Mouse (Mus musculus) cerebellum, adult 9-11 months (tissue): ENCODE data around the gene Bcar1.
A peak's percentile ranks its signal among the peaks of the same experiment; 100 is the strongest.

ENCODE experiments used
- DNase-seq: peaks from one replicate; pipeline ENCODE4 v3.0.0; 2022

Gene Bcar1

GRCm38 (mm10) chr8:111712588-111712987 is 31.0 kb downstream of the Bcar1 start:
- peak; percentile 92 for DNase-seq

DNA sequence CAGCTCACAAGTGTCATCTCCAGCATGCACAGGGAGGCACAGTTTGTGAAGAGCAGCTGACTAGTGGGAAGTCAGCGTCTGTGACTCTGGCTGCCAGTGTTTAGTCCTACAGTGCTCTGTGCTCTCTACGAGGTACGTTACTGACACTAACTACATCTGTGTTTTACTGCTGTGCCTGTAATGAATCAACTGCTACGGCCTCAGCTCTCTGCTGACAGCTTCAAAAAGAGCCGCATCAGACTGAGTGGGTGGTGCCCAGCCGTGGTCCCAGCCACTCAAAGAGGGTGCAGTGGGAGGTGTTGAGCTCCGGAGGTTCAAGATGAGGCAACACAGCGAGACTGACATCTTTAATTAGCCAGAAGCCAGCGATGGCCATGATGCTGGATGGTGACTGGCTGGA is 31.5 kb downstream of the Bcar1 start:
- no peak for DNase-seq

DNA sequence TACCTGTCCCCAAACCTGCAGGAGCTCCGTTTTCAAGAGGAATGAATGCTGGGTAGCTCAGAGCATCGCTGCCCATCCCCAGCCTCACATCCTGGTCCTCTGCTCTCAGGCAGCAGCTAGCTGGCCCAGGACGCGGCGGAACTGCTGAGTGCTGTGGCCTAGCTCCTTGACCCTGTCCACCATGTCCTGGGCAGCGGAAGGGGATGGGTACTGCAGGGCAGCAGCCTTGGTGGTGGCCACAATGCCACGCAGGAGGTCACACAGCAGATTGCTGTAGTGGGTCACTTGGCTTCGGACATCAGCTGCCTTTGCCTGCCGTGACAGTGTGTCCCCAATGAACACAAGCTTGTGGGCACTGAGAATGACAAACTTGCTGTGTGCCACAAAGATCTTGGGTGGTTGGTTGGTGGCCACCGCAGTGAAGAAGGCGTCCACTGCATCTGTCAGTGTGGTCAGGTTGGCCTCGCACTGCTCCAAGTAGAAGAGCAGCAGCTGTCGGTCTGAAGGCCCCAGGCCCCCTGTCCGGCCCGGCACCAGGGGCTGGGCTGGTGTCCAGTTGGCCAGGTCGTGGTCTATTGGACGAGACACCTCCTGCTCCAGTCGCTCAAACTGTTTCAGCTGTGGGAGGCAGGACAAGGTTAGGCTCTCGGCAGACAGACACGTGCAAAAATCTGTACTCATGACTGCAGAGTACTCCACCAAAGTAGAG is 32.7 kb downstream of the Bcar1 start:
- peak; percentile 33 for DNase-seq

DNA sequence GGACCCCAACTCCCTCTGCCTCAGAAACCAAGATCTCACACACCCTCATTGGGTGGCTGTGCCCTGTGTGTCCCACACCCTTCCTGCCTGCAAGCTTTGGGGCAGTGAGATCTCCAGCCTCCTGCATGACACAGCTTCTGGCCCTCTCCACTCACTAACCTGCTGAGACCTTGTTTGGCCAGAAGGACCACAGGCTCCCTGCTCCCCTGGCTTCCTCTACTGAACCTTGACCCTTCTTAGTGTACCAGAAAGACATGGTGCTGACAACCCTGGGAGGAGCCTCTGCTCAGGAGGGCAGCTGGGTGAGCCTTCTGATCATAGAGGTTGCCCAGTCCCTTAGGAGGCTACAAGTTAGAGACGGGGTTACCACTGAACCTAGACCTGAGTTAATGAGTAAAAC is 34.4 kb downstream of the Bcar1 start:
- DNase-seq, result no peak

GRCm38 (mm10) chr8:111708265-111708664 is 35.3 kb downstream of the Bcar1 start:
- DNase-seq, result no peak

DNA sequence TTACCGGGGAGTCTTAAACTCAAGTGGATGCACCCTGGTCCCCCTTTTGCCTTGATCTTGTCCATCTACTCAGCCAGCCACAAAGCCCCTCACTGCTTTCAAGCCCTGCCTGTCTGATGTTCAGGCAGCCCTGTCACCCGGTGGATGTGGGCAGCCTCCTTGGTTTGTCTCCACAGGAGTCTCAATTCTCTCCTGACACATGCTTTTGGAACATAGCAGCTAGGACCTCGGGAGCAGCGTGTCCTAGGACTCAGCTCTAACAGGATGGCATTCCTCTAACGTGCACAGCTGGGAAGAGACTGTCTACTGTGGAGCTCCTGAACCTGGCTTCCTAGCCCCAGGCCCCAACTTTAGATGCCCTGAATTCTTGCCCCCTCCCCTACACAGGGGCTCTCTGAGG is 37.9 kb downstream of the Bcar1 start:
- no peak for DNase-seq

DNA sequence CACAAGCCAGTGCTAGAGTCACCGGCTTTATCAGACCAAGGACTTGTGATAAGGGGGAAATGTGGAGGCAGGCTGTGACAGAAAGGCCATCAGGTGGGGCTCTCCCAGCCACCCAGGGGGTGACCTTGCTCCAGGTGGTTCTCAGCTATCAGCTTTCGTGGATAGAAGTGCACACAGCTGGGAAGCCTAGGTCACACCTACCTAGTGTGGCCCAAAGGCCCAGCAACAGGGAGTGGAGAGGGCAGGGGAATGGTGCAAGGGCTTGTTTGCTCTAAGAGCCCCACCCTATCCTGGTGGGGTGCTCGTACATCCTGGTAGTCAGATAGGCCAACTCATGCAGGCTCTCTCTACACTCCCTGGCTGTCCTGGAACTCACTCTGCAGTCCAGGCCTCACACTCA is 38.4 kb downstream of the Bcar1 start:
- DNase-seq, result no peak

DNA sequence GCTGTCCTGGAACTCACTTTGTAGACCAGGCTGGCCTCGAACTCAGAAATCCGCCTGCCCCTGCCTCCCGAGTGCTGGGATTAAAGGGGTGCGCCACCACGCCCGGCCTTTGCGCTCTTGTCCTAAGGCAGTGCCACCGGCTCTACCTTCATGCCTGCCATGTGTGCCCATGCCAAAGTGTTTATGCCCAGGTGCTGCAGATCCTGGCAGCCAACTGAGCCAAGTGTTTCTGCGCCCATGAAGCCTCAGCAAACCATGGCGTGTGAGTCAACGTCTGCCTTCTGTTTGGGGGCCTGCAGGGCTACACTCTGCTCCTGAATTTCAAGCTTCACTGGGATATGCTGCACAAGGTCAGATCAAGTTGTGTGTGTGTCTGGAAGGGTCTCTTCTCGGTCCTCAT is 39.0 kb downstream of the Bcar1 start:
- peak; percentile 58 for DNase-seq

- no peak for DNase-seq
Measured at GRCm38 (mm10) chr8:111701380-111701779, 42.2 kb downstream of the Bcar1 start.

GRCm38 (mm10) chr8:111700740-111701139 is 42.9 kb downstream of the Bcar1 start:
- DNase-seq, result no peak

DNA sequence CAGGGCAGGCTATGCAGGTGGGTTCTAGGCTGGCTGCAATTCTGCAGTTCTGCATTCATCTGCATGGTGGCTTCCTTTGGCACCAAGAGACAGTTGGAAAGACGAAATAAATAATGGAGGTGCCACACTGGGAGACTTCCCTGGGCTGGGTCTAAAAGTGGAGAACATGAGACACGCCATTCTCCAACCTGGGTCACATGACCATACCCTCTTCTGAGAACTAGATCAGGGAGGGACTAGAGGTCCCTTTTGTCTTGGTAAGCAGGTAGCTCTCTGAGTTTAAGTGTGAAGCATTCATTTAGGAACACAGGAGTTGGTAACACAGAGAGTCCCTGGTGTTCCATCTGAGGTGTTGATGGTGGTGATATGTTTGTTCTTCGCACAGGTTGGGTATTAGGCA is 43.4 kb downstream of the Bcar1 start:
- DNase-seq, result no peak

- DNase-seq, result no peak
Measured at GRCm38 (mm10) chr8:111699035-111699434, 44.6 kb downstream of the Bcar1 start.

DNA sequence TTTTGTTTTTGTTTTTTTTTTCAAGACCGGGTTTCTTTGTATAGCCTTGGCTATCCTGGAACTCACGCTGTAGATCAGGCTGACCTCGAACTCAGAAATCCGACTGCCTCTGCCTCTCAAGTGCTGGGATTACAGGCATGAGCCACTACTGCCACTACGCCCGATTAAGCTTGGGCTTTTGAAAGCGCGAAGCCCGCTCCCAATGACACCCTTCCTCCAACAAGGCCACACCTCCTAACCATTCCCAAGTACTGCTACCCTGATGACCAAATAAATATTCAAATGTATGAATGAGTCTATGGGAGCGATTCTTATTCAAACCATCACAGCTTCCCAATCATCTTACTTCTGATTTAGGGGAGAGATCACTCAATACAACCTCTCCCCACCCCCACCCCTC is 46.0 kb downstream of the Bcar1 start:
- DNase-seq, result no peak

DNA sequence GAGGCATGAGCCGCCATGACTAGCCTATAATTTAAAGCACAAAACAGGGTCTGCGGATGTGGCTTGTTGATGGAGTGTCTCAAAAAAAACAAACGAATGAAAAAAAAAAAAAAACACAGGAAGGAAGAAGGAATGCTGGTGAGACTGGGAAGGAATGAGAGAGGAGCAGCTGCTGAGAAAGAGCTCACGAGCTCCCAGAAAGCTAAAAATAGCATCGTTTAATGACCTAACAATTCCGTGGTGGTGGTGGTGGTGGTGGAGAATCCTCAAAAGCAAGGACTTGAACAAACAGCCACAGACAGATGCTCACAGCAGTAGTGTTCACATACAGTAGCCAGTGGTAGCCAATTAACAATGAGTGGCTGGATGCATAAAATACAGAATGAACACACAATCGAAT is 48.2 kb downstream of the Bcar1 start:
- DNase-seq, result no peak

- no peak for DNase-seq
Measured at GRCm38 (mm10) chr8:111693261-111693741, 50.3 kb downstream of the Bcar1 start.

- no peak for DNase-seq
Measured at GRCm38 (mm10) chr8:111690960-111691445, 52.6 kb downstream of the Bcar1 start, which contains the start of gene Ctrb1. TSS of gene Ctrb1 (minus strand) at chr8:111691010.

DNA sequence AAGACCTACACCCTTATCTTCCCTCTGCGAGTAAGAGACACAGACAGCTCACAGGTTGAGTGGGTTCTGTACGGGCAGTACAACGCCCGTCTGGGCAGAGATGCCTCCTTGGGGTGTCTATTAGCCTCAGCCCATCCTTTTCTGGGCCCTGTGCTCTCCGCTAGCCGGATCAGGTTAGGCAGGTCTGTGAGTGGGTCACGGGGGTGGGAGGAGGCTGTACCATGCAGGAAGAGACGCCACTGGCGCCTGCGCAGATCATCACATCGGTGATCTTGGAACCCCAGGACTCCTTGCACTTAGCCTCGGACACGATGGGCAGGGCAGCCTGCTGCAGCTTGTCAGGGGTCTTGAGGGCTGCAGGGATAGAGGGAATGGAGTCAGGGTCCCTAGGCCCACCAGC is 56.7 kb downstream of the Bcar1 start:
- no peak for DNase-seq

DNA sequence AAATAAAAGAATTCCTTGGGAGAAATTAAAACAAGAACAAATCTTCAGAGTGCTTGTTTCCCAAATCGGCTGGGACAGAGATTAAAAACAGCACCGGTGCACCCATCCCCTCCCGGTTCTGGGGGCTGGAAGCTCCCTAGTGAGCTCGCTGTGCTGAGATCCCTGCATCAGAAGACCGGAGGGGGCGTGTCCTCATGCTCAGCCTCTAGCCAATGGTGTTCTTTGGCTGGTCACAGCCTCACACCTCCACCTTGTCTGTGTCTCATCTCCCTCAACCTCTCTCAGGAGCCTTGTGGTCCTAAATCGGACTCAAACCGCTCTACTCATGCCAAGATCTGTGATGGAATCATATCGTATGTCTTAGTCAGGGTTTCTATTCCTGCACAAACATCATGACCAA is 61.1 kb downstream of the Bcar1 start:
- DNase-seq, result no peak

DNA sequence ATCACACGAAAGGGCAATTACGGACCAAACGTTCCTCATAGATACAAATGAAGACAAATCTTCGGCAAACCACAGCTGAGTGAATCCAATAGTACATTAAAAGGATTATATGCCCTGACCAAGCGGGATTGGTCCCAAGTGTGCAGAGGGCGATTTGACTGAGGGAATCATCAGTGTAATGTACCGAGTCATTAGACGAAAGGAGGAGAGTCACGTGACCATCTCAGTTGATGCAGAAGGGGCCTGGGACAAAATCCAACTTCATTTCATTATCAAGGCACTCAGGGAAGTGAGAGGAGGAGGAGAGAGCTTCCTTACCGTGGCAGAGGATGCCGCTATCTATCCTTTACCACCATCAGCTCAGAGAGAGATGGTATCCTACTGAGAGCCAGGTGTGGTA is 62.5 kb downstream of the Bcar1 start:
- no peak for DNase-seq

GRCm38 (mm10) chr8:111680423-111681028 is 63.1 kb downstream of the Bcar1 start:
- DNase-seq, result no peak

DNA sequence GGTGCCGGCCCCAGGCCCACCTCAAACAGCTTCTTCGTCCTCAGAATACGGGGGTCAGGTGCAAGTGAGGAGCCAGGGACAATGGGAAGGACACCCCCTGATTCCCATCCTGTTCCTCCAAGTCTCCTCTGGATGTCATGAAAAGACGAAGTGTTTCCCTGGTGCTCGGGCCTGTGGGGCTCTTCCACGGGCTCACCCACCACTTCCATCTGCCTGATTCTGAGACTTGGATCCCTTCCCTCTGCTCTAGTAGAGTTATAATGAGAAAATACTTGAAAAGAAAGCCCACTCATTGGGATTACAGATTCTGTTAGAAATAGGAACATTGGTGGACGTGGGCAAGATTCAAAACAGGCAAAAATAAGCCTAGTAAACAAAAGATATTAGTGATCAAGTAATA is 64.8 kb downstream of the Bcar1 start:
- no peak for DNase-seq

DNA sequence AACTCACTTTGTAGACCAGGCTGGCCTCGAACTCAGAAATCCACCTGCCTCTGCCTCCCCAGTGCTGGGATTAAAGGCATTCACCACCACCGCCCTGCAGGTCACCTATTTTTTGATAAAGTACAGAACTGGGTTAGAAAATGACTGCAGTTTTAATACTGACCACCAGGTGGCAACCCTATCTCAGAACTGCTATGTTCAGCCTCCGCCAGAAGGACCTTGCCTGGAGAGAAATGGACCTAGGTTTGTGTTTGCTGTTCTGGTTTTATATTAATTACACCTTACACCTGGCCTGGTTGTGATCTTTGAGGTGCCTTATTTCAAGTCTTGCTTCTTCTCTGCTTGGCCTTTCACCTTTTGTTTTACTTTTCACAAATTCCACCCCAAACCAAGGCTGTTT is 65.5 kb downstream of the Bcar1 start:
- DNase-seq, result peak; percentile 63

DNA sequence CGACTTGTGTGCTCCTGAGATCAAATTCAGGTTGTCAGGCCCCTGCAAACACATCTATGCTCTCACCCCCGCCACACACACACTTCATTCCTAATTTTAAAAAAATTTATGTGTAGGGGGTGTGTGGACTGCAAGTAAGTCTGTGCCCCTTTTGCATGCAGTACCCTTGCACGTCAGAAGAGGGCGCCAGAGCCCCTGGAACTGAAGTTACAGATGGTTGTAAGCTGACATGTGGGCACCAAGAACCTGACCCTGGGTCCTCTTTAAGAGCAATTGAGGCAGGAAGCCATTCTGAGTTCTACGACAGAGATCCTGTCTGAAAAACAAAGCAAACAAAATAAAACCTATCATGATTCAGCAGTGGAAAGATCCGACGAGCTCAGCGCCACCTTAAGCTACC is 67.4 kb downstream of the Bcar1 start:
- DNase-seq, result no peak

DNA sequence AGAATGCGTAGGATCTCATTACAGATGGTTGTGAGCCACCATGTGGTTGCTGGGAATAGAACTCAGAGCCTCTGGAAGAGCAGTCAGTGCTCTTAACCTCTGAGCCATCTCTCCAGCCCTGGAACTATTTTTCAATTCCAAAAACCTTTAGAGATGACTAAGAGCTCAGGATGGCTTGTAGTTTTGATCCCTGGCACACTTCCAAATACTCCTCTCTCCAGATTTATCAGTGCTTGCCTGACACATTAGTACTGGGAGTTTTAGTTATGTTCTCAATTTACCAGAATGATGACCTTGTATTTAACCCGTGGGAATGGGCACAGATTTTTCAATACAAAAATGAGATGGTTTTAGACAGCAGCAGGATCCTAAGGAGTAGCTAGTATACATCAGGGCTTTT is 76.9 kb downstream of the Bcar1 start:
- no peak for DNase-seq

DNA sequence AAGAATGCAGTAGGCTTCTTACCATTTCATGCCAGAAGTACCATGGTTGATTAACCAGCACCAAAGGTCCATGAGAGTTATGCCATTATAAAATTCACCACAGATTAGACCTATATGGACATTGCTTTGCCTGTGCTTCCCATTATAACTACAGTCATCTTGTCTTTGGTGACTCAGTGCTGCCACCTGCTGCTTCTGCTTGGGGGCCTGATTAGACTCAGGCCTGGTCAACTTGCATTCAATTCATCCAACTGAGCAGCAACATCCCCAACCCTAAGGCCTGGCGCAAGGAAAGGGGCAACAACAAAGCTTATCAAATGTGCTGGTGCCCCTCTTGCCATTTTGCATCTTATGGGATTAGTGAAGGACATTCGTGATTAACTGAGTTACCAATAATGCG is 81.1 kb downstream of the Bcar1 start:
- DNase-seq, result peak; percentile 69
